Mouse (Mus musculus) testis, adult 2 months (tissue): ENCODE measurements at regions not wholly inside any gene's neighbourhood (a gene's known extent, or its start where the extent isn't known, plus 50 kb on each side); places are given as distances from the start of the nearest gene placed in this dataset.

Experiments used
- CTCF ChIP-seq: fragments of 200-500 bp; IDR thresholded peaks from 2 replicates; pipeline ENCODE4 v1.5.1; 2012; ENCODE audit warnings: low read depth, mild to moderate bottlenecking, inconsistent platforms, low read length, moderate library complexity; ENCODE audit not compliant: control insufficient read depth, insufficient read depth, insufficient replicate concordance
- POLR2A ChIP-seq: fragments of 200-500 bp; IDR thresholded peaks from 2 replicates; pipeline ENCODE4 v1.6.1; 2012; ENCODE audit warnings: low read depth, mild to moderate bottlenecking, inconsistent platforms, low read length, moderate library complexity; ENCODE audit not compliant: control insufficient read depth

DNA sequence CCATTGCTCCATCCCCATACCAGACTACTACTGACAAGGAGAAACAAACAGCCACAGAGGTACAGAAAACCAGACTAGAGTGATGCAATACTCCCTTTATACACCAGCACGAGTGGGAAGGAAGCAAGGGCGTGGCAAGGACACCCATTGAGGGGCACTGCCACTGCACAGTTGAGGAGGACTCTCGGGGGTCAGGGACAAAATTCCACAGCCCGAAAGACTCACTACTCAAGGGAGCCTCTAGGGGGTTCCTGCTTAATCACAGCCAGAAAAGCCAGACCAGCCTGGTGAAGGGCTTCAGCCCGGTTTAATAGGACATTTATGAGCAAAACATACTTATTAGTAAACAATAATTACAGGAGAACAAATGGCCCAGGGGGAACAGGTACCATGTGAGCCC is 146.0 kb upstream of the Zfp703 start:
- TF ChIP-seq CTCF (0 out of 2 replicates have a peak, but pooled peaks have one; percentile 6), POLR2A (no peak)
